ENCODE assay signal across 9 mouse cellular contexts in genomic region chr1:136259543-136259892, GRCm38 (mm10). TPM values are rescaled to one million over a fixed set of nuclear protein-coding genes. Genes with fewer than 3 reads are reported as not detected.
DNase-seq lines count a peak whose midpoint lies in the region; ATAC-seq and TF ChIP-seq lines count a peak whose summit lies in the region.
"Had no signal": no experiment of that assay in that cellular context is flagged by ENCODE, and none has a peak within 500 bp of the region (broad histone marks: within the 10 kb centered on the region; RNA-seq: fewer than 3 reads in every experiment).

No protein-coding gene starts in this region.

- H3K4me3 ChIP-seq in spleen, adult 2 months (ENCODE audit: extremely low read depth, insufficient read depth, insufficient read length): peak overlapping the region; percentile 17; the same call in 1 of the 2 replicates
- H3K4me3 ChIP-seq in limb, embryonic 14.5 days (replicated peaks; ENCODE audit: low read length): peak overlapping the region; percentile 59
- peak overlapping the region; percentile 47 for H3K4me3 ChIP-seq in stomach, embryonic 14.5 days (ENCODE audit: low read depth, low read length)

- no peak overlapping the region for H3K27ac ChIP-seq in spleen, adult 2 months (ENCODE audit: insufficient read depth, low read length)
- no peak overlapping the region for H3K27ac ChIP-seq in limb, embryonic 14.5 days (replicated peaks; ENCODE audit: low read depth, low read length)
- H3K27ac ChIP-seq in stomach, embryonic 14.5 days (ENCODE audit: low read length): no peak overlapping the region

- H3K4me1 ChIP-seq in spleen, adult 2 months (ENCODE audit: control insufficient read depth, insufficient read depth, insufficient read length): peaks cover 14% of the 10 kb centered on the region
- peaks cover 10% of the 10 kb centered on the region; the same call in 1 of the 2 replicates for H3K4me1 ChIP-seq in limb, embryonic 14.5 days (ENCODE audit: control insufficient read depth, insufficient read depth, low read length)
- H3K4me1 ChIP-seq in stomach, embryonic 14.5 days (ENCODE audit: control insufficient read depth, insufficient read depth, low read length): peaks cover 6% of the 10 kb centered on the region; the same call in 1 of the 2 replicates

- TF ChIP-seq CTCF in spleen, adult 2 months (IDR thresholded peaks at IDR 0.05; ENCODE audit: extremely low read depth, insufficient read depth, insufficient read length, insufficient replicate concordance): no peak

- peak; percentile 10 for DNase-seq in adrenal gland, postnatal 14 days
- DNase-seq in adrenal gland, adult (ENCODE audit: inconsistent age in 2 of 2, low spot score in 1 of 2): no peak
- no peak for DNase-seq in spleen, adult 2 months (ENCODE audit: low read depth in 1 of 2, low spot score in 2 of 2)
- DNase-seq in spleen, postnatal 36 days (ENCODE audit: low spot score in 2 of 2): no peak
- no peak for DNase-seq in limb, embryonic 14.5 days (ENCODE audit: low spot score)
- DNase-seq in ovary, postnatal 10 days (ENCODE audit: low spot score): no peak
- DNase-seq in left cerebral cortex, adult 11 months (ENCODE audit: low spot score): no peak

- peak overlapping the region; percentile 68 for H3K9ac ChIP-seq in limb, embryonic 14.5 days (ENCODE audit: low read depth, low read length, severe bottlenecking)
- H3K9ac ChIP-seq in stomach, embryonic 14.5 days (replicated peaks; ENCODE audit: low read depth, low read length): no peak overlapping the region

- 6% methylated on average over 16 of the region's 16 CpGs for WGBS in spleen, adult 2 months
- 5% methylated on average over 16 of the region's 16 CpGs for WGBS in limb, embryonic 14.5 days
- whole genome bisulfite sequencing in stomach, embryonic 14.5 days: 2% methylated on average over 16 of the region's 16 CpGs

- H3K4me2 ChIP-seq in limb, embryonic 14.5 days (replicated peaks; ENCODE audit: low read depth, low read length, severe bottlenecking): peak overlapping the region; percentile 96
- peak overlapping the region; percentile 97 for H3K4me2 ChIP-seq in stomach, embryonic 14.5 days (replicated peaks; ENCODE audit: low read depth, low read length)

- H3K27me3 ChIP-seq in spleen, adult 2 months (ENCODE audit: control insufficient read depth, insufficient read depth, low read length): peaks cover 14% of the 10 kb centered on the region
- peaks cover 40% of the 10 kb centered on the region for H3K27me3 ChIP-seq in limb, embryonic 14.5 days (ENCODE audit: control insufficient read depth, insufficient read depth, low read length)
- H3K27me3 ChIP-seq in stomach, embryonic 14.5 days (ENCODE audit: control insufficient read depth, insufficient read depth, low read length): peaks cover 29% of the 10 kb centered on the region

- no peak for TF ChIP-seq POLR2A in spleen, adult 2 months (IDR thresholded peaks at IDR 0.05; ENCODE audit: low read depth, low read length)
- no peak for TF ChIP-seq POLR2A in limb, embryonic 14.5 days (IDR thresholded peaks at IDR 0.05; ENCODE audit: borderline replicate concordance, extremely low read depth, insufficient read depth, insufficient read length)

- H3K9me3 ChIP-seq in limb, embryonic 14.5 days (ENCODE audit: control insufficient read depth, low read length): no peaks in the 10 kb centered on the region
- H3K9me3 ChIP-seq in stomach, embryonic 14.5 days (ENCODE audit: control insufficient read depth, low read depth, low read length): no peaks in the 10 kb centered on the region

- no peak for ATAC-seq in limb, embryonic 14.5 days (ENCODE audit: low FRiP score, low read depth)
- no peak for ATAC-seq in stomach, embryonic 14.5 days (ENCODE audit: insufficient number of reproducible peaks, insufficient read depth, low FRiP score, low read depth)

- H3K36me3 ChIP-seq in spleen, adult 2 months (ENCODE audit: control insufficient read depth, insufficient read depth, low read length): no peaks in the 10 kb centered on the region
- H3K36me3 ChIP-seq in limb, embryonic 14.5 days (ENCODE audit: control insufficient read depth, insufficient read depth, low read length): no peaks in the 10 kb centered on the region
- no peaks in the 10 kb centered on the region for H3K36me3 ChIP-seq in stomach, embryonic 14.5 days (ENCODE audit: control insufficient read depth, insufficient read depth, low read length)

RNA-seq across cellular contexts. Expression of gene Gpr25, which starts 1.2 kb away (rescaled TPM):
- total RNA-seq in adrenal gland, postnatal 14 days (2021): 0.34 TPM in 1 of 2 replicates, not detected in the other
- 3.1 and 6.8 TPM in 2 replicates for polyA plus RNA-seq in spleen, adult 2 months (2012; rRNA removed)
- polyA plus RNA-seq in limb, embryonic 14.5 days (2012; rRNA removed): 0.68 and 0.88 TPM in 2 replicates
- 0.21 TPM in 1 of 2 replicates, not detected in the other for polyA plus RNA-seq in limb, embryonic 14.5 days (2014; fragmentation: Nextera tagmentation; extraction: Ambion mirVana)
- not detected in 2 replicates for polyA plus RNA-seq in stomach, embryonic 14.5 days (2014; fragmentation: Nextera tagmentation; extraction: Ambion mirVana)
- polyA plus RNA-seq: gonadal fat pad, adult 2 months had no signal

RNA-seq across cellular contexts. Expression of gene Inava, which starts 25.5 kb away (rescaled TPM):
- not detected in 2 replicates for total RNA-seq in adrenal gland, postnatal 14 days (2021)
- 0.15 and 0.32 TPM in 2 replicates for polyA plus RNA-seq in spleen, adult 2 months (2012; rRNA removed)
- polyA plus RNA-seq in limb, embryonic 14.5 days (2012; rRNA removed): 17.3 and 27.6 TPM in 2 replicates
- polyA plus RNA-seq in limb, embryonic 14.5 days (2014; fragmentation: Nextera tagmentation; extraction: Ambion mirVana): 16.0 and 19.0 TPM in 2 replicates
- 38.7 and 40.3 TPM in 2 replicates for polyA plus RNA-seq in stomach, embryonic 14.5 days (2014; fragmentation: Nextera tagmentation; extraction: Ambion mirVana)

RNA-seq across cellular contexts. Expression of gene Mroh3, which starts 46.9 kb away (rescaled TPM):
- total RNA-seq in adrenal gland, postnatal 14 days (2021): not detected in 2 replicates
- not detected in 2 replicates for polyA plus RNA-seq in spleen, adult 2 months (2012; rRNA removed)
- 0.68 and 0.96 TPM in 2 replicates for polyA plus RNA-seq in limb, embryonic 14.5 days (2012; rRNA removed)
- 0.17 TPM in 1 of 2 replicates, not detected in the other for polyA plus RNA-seq in limb, embryonic 14.5 days (2014; fragmentation: Nextera tagmentation; extraction: Ambion mirVana)
- polyA plus RNA-seq in stomach, embryonic 14.5 days (2014; fragmentation: Nextera tagmentation; extraction: Ambion mirVana): 1.5 and 2.7 TPM in 2 replicates

Comparison
In these comparisons a context has a peak if more than half of its experiments do, and no peak if none do; other contexts are left out.
1. RNA of gene Inava, which starts 25.5 kb away (polyA plus RNA-seq): 38.7 to 40.3 TPM in stomach, embryonic 14.5 days and 16.0 to 27.6 TPM in limb, embryonic 14.5 days; 0.15 to 0.32 TPM in spleen, adult 2 months; every median in the first group is over 10 times any median in the second.
2. Peak in every context shown above with its lines, with median percentiles within 50 percentile points of each other: H3K4me3 ChIP-seq.